Mouse (Mus musculus): ENCODE measurements around the gene Camk1d. TPM values are rescaled to one million over a fixed set of nuclear protein-coding genes. Genes with fewer than 3 reads are reported as not detected.

The Camk1d gene
- polyA plus RNA-seq, 1 experiment from 2014 or later, result 6.7 TPM

DNA sequence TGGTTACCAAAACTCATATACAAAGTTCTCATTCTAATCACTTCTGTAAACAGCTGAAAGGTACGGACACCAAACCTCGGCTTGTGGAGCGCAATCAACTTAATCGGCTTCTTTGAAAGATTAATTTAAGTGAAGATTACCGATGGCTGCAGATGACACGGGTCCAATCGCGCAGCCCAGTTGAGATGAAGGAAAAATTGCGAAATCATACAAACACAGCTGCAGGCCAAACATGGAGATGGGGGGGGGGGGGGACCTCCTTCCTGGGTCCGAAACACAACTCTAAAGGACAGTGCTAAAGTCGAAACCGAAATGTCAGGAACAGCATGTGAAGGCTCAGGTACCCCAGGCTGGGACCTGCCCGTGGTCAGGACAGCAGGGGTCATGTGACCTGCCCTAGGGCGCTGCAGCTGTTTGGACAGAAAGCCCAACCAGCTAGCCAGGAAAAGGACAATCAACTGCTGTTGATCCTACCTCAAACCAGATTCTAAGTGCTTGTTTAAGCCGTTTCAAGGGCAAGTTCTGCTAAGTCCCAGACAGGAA is 44.7 kb downstream of the Camk1d start:
- Histone ChIP-seq H3K36me3 (ENCODE audit: control insufficient read depth, insufficient read depth, low read length) (no peaks in the 10 kb centered on the region), H3K9ac (ENCODE audit: low read length) (no peak overlapping the region), H3K27me3 (ENCODE audit: control insufficient read depth, insufficient read depth, low read length) (no peaks in the 10 kb centered on the region), H3K4me1 (replicated peaks; ENCODE audit: control insufficient read depth, insufficient read depth) (no peaks in the 10 kb centered on the region), H3K4me3 (ENCODE audit: low read depth, low read length) (no peak overlapping the region; the same call in 1 of the 2 replicates), H3K27ac (replicated peaks) (no peak overlapping the region), H3K4me2 (replicated peaks; ENCODE audit: low read depth) (no peak overlapping the region), H3K9me3 (ENCODE audit: control insufficient read depth, low read length) (no peaks in the 10 kb centered on the region)
- 59% methylated on average over 15 of the region's 15 CpGs for WGBS
- no peak for TF ChIP-seq CTCF (IDR thresholded peaks at IDR 0.05; ENCODE audit: low read depth)
- TF ChIP-seq EP300 (optimal IDR thresholded peaks at IDR 0.05), result no peak
- DNase-seq (ENCODE audit: low spot score) (no peak), ATAC-seq (ENCODE audit: low FRiP score, low TSS enrichment) (peak; percentile 42; the same call in 1 of the 2 replicates)

DNA sequence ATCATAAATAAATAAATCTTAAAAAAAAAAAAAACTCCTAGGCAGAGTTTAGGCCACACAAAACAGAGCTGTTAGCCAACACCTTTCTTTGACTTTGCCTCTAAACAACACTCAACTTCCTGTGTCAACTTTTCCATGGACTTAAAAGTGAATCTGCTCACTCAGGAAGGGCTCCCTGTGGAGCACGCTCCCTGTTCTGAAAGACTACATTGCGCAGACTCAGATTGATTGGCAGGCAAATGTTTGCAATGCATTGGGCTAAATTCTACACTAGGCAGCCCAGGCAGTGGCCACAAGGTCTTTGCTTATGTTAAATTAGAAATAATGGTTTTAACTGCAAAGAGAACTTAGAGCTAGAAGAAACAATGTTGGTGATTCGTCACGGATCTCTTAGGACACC is 45.4 kb downstream of the Camk1d start:
- H3K36me3 ChIP-seq (ENCODE audit: control insufficient read depth, insufficient read depth, low read length), result no peaks in the 10 kb centered on the region
- 58% methylated on average over 4 of the region's 4 CpGs for WGBS
- no peak for DNase-seq (ENCODE audit: low spot score)
- no peak for ATAC-seq (ENCODE audit: low FRiP score, low TSS enrichment)
- no peaks in the 10 kb centered on the region for H3K4me1 ChIP-seq (replicated peaks; ENCODE audit: control insufficient read depth, insufficient read depth)
- no peaks in the 10 kb centered on the region for H3K27me3 ChIP-seq (ENCODE audit: control insufficient read depth, insufficient read depth, low read length)
- no peak overlapping the region for H3K4me3 ChIP-seq (ENCODE audit: low read depth, low read length)
- no peaks in the 10 kb centered on the region for H3K9me3 ChIP-seq (ENCODE audit: control insufficient read depth, low read length)
- no peak overlapping the region for H3K9ac ChIP-seq (ENCODE audit: low read length)
- H3K27ac ChIP-seq (replicated peaks), result no peak overlapping the region
- TF ChIP-seq CTCF (IDR thresholded peaks at IDR 0.05; ENCODE audit: low read depth), result no peak
- TF ChIP-seq EP300 (optimal IDR thresholded peaks at IDR 0.05), result no peak
- H3K4me2 ChIP-seq (replicated peaks; ENCODE audit: low read depth), result no peak overlapping the region

DNA sequence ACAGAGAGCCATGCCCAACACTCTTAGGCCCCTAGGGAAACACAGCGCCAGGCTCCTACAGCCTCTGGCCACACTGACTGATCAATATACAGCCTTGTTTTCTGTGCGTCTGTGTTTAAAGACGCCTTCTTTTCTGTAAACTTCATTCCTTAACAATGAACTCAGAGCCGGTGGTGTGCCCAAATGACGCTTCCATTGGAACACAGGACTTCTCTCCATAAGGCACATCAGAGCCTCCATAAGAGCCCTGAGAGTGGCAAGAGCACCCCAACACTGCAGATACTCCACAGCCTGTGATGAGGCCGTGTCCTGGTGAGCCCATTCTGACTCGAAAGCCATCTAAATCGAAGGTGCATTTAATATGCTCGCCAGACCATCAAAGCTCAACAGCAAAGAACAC is 50.8 kb downstream of the Camk1d start:
- DNase-seq (ENCODE audit: low spot score) (no peak), ATAC-seq (ENCODE audit: low FRiP score, low TSS enrichment) (no peak)
- TF ChIP-seq CTCF (IDR thresholded peaks at IDR 0.05; ENCODE audit: low read depth) (no peak), EP300 (optimal IDR thresholded peaks at IDR 0.05) (no peak)
- Histone ChIP-seq H3K4me3 (ENCODE audit: low read depth, low read length) (no peak overlapping the region), H3K4me1 (replicated peaks; ENCODE audit: control insufficient read depth, insufficient read depth) (no peaks in the 10 kb centered on the region), H3K9me3 (ENCODE audit: control insufficient read depth, low read length) (no peaks in the 10 kb centered on the region), H3K27ac (replicated peaks) (no peak overlapping the region), H3K27me3 (ENCODE audit: control insufficient read depth, insufficient read depth, low read length) (no peaks in the 10 kb centered on the region), H3K9ac (ENCODE audit: low read length) (no peak overlapping the region), H3K4me2 (replicated peaks; ENCODE audit: low read depth) (no peak overlapping the region), H3K36me3 (ENCODE audit: control insufficient read depth, insufficient read depth, low read length) (no peaks in the 10 kb centered on the region)
- 81% methylated on average over 9 of the region's 9 CpGs for WGBS

DNA sequence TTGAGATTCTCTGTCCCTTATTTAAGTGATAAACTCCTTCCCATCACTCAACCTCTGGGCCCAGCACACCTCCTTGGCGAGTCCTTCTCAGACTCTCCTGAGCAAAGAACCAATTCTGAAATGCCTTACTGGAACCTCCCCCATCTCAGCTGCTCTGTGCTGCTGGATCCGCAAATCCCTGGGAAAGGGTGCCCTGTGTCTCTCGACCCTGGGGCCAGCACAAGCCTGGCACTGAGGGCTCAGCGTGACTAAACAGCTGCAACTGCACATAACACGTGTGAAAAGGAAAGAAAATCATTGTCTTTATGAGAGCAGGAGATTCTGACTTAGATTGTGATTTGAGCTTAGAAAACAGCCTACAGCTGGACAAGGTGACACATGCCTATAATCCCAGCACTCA is 52.4 kb downstream of the Camk1d start:
- Histone ChIP-seq H3K27me3 (ENCODE audit: control insufficient read depth, insufficient read depth, low read length) (no peaks in the 10 kb centered on the region), H3K27ac (replicated peaks) (no peak overlapping the region), H3K36me3 (ENCODE audit: control insufficient read depth, insufficient read depth, low read length) (no peaks in the 10 kb centered on the region), H3K9ac (ENCODE audit: low read length) (no peak overlapping the region), H3K4me2 (replicated peaks; ENCODE audit: low read depth) (no peak overlapping the region), H3K9me3 (ENCODE audit: control insufficient read depth, low read length) (no peaks in the 10 kb centered on the region), H3K4me3 (ENCODE audit: low read depth, low read length) (no peak overlapping the region), H3K4me1 (replicated peaks; ENCODE audit: control insufficient read depth, insufficient read depth) (no peaks in the 10 kb centered on the region)
- no peak for ATAC-seq (ENCODE audit: low FRiP score, low TSS enrichment)
- WGBS, result 63% methylated on average over 5 of the region's 5 CpGs
- no peak for TF ChIP-seq EP300 (optimal IDR thresholded peaks at IDR 0.05)
- TF ChIP-seq CTCF (IDR thresholded peaks at IDR 0.05; ENCODE audit: low read depth), result no peak
- DNase-seq (ENCODE audit: low spot score), result no peak

DNA sequence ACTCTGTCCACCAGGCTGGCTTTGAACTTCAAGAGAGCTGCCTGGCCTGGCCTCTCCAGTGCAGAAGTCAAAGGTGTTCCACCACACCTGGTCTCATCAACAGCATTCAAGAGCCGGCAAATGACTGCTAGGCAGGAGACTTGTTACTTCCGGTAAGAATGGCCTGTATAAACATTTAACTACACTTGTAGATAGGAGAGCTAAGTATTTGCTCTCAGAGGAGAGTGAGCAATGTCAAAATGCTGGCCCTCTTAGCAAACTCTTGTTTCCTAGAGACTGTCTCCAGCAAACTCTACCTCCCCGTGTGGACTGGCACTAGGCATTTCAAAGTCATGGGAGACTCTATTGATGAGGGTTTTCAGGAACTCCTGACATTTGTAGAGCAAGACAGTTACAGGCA is 56.3 kb downstream of the Camk1d start:
- H3K4me3 ChIP-seq (ENCODE audit: low read depth, low read length), result no peak overlapping the region
- no peaks in the 10 kb centered on the region for H3K27me3 ChIP-seq (ENCODE audit: control insufficient read depth, insufficient read depth, low read length)
- H3K27ac ChIP-seq (replicated peaks), result no peak overlapping the region
- TF ChIP-seq CTCF (IDR thresholded peaks at IDR 0.05; ENCODE audit: low read depth) (no peak), EP300 (optimal IDR thresholded peaks at IDR 0.05) (no peak)
- H3K4me2 ChIP-seq (replicated peaks; ENCODE audit: low read depth), result no peak overlapping the region
- peak; percentile 29; the same call in 1 of the 2 replicates for ATAC-seq (ENCODE audit: low FRiP score, low TSS enrichment)
- no peaks in the 10 kb centered on the region for H3K36me3 ChIP-seq (ENCODE audit: control insufficient read depth, insufficient read depth, low read length)
- no peak for DNase-seq (ENCODE audit: low spot score)
- H3K9ac ChIP-seq (ENCODE audit: low read length), result no peak overlapping the region
- H3K4me1 ChIP-seq (replicated peaks; ENCODE audit: control insufficient read depth, insufficient read depth), result no peaks in the 10 kb centered on the region
- no peaks in the 10 kb centered on the region for H3K9me3 ChIP-seq (ENCODE audit: control insufficient read depth, low read length)
- WGBS, result 33% methylated on average over 3 of the region's 3 CpGs

DNA sequence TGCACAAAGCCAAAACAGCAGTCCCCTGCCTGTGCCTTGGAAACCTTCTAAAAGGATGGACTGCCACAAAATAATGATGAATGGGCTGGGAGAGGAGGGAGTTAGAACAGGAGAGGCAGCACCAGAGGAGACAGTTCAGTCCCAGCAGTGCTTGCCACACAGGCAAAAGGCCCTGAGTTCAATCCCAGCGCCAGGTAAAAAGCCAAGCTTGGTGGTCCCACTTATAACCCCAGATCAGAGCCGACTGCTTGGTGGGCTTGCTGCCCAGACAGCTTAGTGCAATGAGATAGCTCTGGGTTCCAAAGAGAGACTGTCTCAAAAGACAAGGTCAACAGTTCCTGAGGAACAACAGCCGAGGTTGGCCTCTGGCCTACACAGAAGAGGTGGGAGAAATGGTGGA is 58.0 kb downstream of the Camk1d start:
- H3K9ac ChIP-seq (ENCODE audit: low read length), result no peak overlapping the region
- H3K4me1 ChIP-seq (replicated peaks; ENCODE audit: control insufficient read depth, insufficient read depth), result no peaks in the 10 kb centered on the region; the same call in 1 of the 2 replicates
- WGBS, result 74% methylated on average over 3 of the region's 3 CpGs
- H3K27me3 ChIP-seq (ENCODE audit: control insufficient read depth, insufficient read depth, low read length), result no peaks in the 10 kb centered on the region
- TF ChIP-seq EP300 (optimal IDR thresholded peaks at IDR 0.05) (no peak), CTCF (IDR thresholded peaks at IDR 0.05; ENCODE audit: low read depth) (no peak)
- no peaks in the 10 kb centered on the region for H3K36me3 ChIP-seq (ENCODE audit: control insufficient read depth, insufficient read depth, low read length)
- no peaks in the 10 kb centered on the region for H3K9me3 ChIP-seq (ENCODE audit: control insufficient read depth, low read length)
- DNase-seq (ENCODE audit: low spot score), result no peak
- H3K4me2 ChIP-seq (replicated peaks; ENCODE audit: low read depth), result no peak overlapping the region
- H3K4me3 ChIP-seq (ENCODE audit: low read depth, low read length), result no peak overlapping the region
- no peak overlapping the region for H3K27ac ChIP-seq (replicated peaks)
- ATAC-seq (ENCODE audit: low FRiP score, low TSS enrichment), result no peak
